8 mouse cellular contexts compared by ENCODE assay signal in the genomic region with DNA sequence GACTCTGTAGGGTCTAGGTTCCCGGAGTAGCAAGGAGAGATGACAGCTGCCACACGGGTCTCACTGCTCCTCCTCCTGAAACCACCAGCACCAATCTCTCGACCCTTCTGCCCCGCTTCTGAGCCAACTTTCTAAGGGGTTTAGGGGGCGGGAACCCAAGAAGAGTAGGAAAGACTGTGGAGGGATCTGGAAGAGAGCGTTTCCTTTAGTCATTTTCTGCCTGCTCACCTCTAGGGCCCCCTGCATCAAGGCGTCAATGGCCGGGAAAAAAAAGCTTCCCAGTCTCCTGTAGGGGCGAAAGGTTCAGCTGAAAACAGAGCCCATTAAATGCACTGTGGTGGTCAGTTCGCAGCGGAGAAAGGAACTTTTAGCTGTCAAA. TPM values are rescaled to one million over a fixed set of nuclear protein-coding genes. Genes with fewer than 3 reads are reported as not detected.
A peak's percentile ranks its signal among the peaks of the same experiment; 100 is the strongest.
DNase-seq lines count a peak whose midpoint lies in the region; ATAC-seq lines count a peak whose summit lies in the region.

No protein-coding gene starts in this region.

- H3K4me1 ChIP-seq in heart, embryonic 14.5 days (ENCODE audit: control insufficient read depth in 2 of 2, insufficient read depth in 2 of 2, low read length in 2 of 2), result peaks cover 0 to 4% of the 10 kb centered on the region in 2 experiments; a peak in 1 of 4 replicates
- H3K4me1 ChIP-seq in hindbrain, embryonic 10.5 days (replicated peaks), result 0 out of 2 replicates have a peak, but pooled peaks cover 11% of the 10 kb centered on the region

- ATAC-seq in heart, embryonic 14.5 days (ENCODE audit: insufficient number of reproducible peaks, insufficient read depth, low FRiP score, low read depth), result 0 out of 2 replicates have a peak, but pooled peaks have one; percentile 17

- no peaks in the 10 kb centered on the region for H3K27me3 ChIP-seq in heart, embryonic 14.5 days (ENCODE audit: control insufficient read depth, insufficient read depth, low read length)
- peaks cover 3% of the 10 kb centered on the region; the same call in 1 of the 2 replicates for H3K27me3 ChIP-seq in hindbrain, embryonic 10.5 days (ENCODE audit: insufficient read depth, poor library complexity, severe bottlenecking)

- H3K4me2 ChIP-seq in heart, embryonic 14.5 days (ENCODE audit: low read length), result peak overlapping the region; percentile 96

- under 1% methylated on average over 11 of the region's 11 CpGs for WGBS in heart, embryonic 14.5 days
- under 1% methylated on average over 11 of the region's 11 CpGs for WGBS in hindbrain, embryonic 10.5 days

- DNase-seq in heart, adult 8-10 months (ENCODE audit: low spot score), result no peak
- peak; percentile 58 for DNase-seq in R1 (ENCODE audit: low read depth, low spot score)
- no peak for DNase-seq in hindbrain, embryonic 10.5 days (ENCODE audit: low spot score)
- DNase-seq in mesoderm, embryonic 11.5 days (ENCODE audit: low read depth, low spot score), result peak; percentile 24
- no peak for DNase-seq in gastrocnemius, postnatal 36 days
- DNase-seq in retina, embryonic 14.5 days (ENCODE audit: low spot score), result no peak
- DNase-seq in layer of hippocampus, adult 9-10 months (ENCODE audit: low spot score), result no peak

- H3K9me3 ChIP-seq in heart, embryonic 14.5 days (ENCODE audit: control insufficient read depth, low read length), result no peaks in the 10 kb centered on the region
- no peaks in the 10 kb centered on the region for H3K9me3 ChIP-seq in hindbrain, embryonic 10.5 days

- peak overlapping the region; percentile 62 to 72 for H3K4me3 ChIP-seq in heart, embryonic 14.5 days (ENCODE audit: control insufficient read depth in 1 of 2, insufficient read depth in 1 of 2, low read depth in 1 of 2, low read length in 2 of 2)
- H3K4me3 ChIP-seq in hindbrain, embryonic 10.5 days, result peak overlapping the region; percentile 75

- no peaks in the 10 kb centered on the region for H3K36me3 ChIP-seq in heart, embryonic 14.5 days (ENCODE audit: control insufficient read depth, insufficient read depth, low read length)
- no peaks in the 10 kb centered on the region for H3K36me3 ChIP-seq in hindbrain, embryonic 10.5 days

- intact Hi-C loops in gastrocnemius, postnatal 36 days (cut with DNase I), result no loop called here

- H3K27ac ChIP-seq in heart, embryonic 14.5 days (replicated peaks in 1 of 2; ENCODE audit: control insufficient read depth in 1 of 2, insufficient read depth in 1 of 2, low read depth in 2 of 2, low read length in 2 of 2), result no peak overlapping the region
- peak overlapping the region; percentile 69 for H3K27ac ChIP-seq in hindbrain, embryonic 10.5 days

- peak overlapping the region; percentile 66 for H3K9ac ChIP-seq in heart, embryonic 14.5 days (ENCODE audit: low read length)

RNA-seq across cellular contexts. Expression of gene Zfp804b, which starts 0.4 kb away (rescaled TPM):
- polyA plus RNA-seq in heart, embryonic 14.5 days (2014; fragmentation: Nextera tagmentation; extraction: Ambion mirVana), result 0.12 and 0.18 TPM in 2 replicates
- not detected for total RNA-seq in heart, adult 8-10 months (2022)
- polyA plus RNA-seq in hindbrain, embryonic 10.5 days (2016; fragmentation: Nextera tagmentation; extraction: Ambion mirVana), result 0.15 and 0.22 TPM in 2 replicates
- not detected for total RNA-seq in gastrocnemius, postnatal 36 days (2021)

RNA-seq across cellular contexts. Expression of gene Tex47, which starts 41.1 kb away (rescaled TPM):
- 0.46 TPM in 1 of 2 replicates, not detected in the other for polyA plus RNA-seq in heart, embryonic 14.5 days (2014; fragmentation: Nextera tagmentation; extraction: Ambion mirVana)
- not detected for total RNA-seq in heart, adult 8-10 months (2022)
- polyA plus RNA-seq in hindbrain, embryonic 10.5 days (2016; fragmentation: Nextera tagmentation; extraction: Ambion mirVana), result 0.07 TPM in 1 of 2 replicates, not detected in the other
- total RNA-seq in gastrocnemius, postnatal 36 days (2021), result not detected

Comparison
In these comparisons a context has a peak if more than half of its experiments do, and no peak if none do; other contexts are left out.
1. DNase-seq: peak in R1 (single experiment) and mesoderm, embryonic 11.5 days (single experiment); none in heart, adult 8-10 months (single experiment), hindbrain, embryonic 10.5 days (single experiment), gastrocnemius, postnatal 36 days (0 of 2), retina, embryonic 14.5 days (single experiment) and layer of hippocampus, adult 9-10 months (single experiment).